Mouse (Mus musculus) thymus, postnatal 0 days (tissue): Measurements from ENCODE around the gene Galnt9. TPM values are rescaled to one million over a fixed set of nuclear protein-coding genes. Genes with fewer than 3 reads are reported as not detected.

Experiments used
- DNase-seq: peaks from one replicate; pipeline ENCODE4 v3.0.0-alpha.2; 2015; ENCODE audit warnings: low spot score
- microRNA-seq: library from miRNA; unstranded; fragments of <30 nt; microRNA quantifications from one replicate; pipeline ENCODE4, GENCODE M21; 2016; ENCODE audit warnings: borderline number of aligned reads
- polyA plus RNA-seq: library from polyadenylated mRNA; unstranded; fragments of >200 nt; fragmentation: Nextera tagmentation; extraction: Ambion mirVana; gene quantifications from 2 replicates; pipeline ENCODE4 v1.2.1, GENCODE M21; 2015

The Galnt9 gene
- polyA plus RNA-seq, 1 experiment from 2014 or later, result 0.46 TPM

- DNase-seq, result no peak
These were observed 83.2 kb downstream of the Galnt9 start for GRCm38 (mm10) chr5:110627351-110627750.

GRCm38 (mm10) chr5:110628156-110628555, 84.0 kb downstream of the Galnt9 start:
- no peak for DNase-seq

DNA sequence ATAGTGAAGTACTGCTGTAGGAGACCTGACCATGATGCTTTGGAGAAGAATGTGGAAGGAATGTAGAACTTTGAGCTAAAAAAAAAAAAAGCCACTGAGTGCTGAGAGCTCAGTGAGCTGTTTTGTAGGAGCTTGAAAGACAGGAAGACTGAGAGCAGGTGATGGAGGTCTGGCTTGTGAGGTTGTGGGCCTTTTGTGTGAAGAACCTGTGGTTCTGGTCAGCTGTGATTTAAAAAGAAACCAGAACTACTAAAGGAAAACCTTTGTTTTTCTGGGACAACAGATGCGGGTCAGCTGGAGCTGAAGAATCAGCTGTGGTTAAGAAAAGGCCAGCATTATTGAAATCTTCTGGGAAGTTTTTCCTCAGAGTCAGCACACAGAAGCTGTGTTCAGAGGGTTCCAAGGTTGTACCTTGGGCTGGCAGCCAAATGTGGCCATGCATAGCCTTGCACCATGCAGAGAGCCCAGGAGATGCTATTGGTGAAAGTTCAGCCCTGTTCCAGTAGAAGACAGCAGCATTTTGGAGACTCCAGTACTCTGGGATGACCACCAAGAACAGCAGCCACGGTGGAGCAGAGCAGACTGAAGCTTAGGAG, 85.5 kb downstream of the Galnt9 start:
- no peak for DNase-seq

DNA sequence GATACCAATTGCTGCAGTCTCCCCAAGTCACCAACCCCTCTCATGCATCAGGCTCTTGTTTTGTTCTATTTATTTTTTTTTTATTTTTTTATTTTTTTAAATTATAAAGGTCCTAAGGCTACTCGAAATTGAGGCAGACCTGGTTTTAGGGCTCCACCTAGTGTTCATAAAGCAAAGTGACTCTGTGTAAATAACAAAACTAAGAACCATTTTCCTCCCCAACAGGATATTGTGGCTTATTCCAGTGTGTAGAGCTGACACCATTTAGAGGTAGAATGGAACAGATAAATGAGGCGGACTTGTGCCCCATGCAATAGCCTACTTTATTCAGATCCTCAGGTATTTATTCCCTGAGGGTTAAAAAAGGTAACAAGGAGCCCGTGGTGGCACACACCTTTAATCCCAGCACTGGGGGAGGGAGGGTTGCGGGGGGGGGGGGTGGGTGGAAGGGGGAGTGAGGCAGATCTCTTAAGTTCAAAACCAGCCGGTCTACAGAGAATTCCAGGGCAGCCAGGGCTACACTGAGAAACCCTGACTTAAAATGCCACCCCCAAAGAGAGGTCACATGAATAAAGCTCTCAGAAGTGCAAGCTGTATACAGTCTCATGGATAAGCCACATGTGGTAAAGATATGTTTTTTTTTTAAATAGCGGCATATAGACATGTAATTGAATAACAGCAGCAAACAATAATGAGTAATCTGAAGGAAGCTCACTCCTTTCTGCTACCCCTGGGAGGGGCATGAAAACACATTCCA, 92.0 kb downstream of the Galnt9 start:
- DNase-seq, result peak; percentile 60

- no peak for DNase-seq
These were observed 94.3 kb downstream of the Galnt9 start for GRCm38 (mm10) chr5:110638306-110639074.

DNA sequence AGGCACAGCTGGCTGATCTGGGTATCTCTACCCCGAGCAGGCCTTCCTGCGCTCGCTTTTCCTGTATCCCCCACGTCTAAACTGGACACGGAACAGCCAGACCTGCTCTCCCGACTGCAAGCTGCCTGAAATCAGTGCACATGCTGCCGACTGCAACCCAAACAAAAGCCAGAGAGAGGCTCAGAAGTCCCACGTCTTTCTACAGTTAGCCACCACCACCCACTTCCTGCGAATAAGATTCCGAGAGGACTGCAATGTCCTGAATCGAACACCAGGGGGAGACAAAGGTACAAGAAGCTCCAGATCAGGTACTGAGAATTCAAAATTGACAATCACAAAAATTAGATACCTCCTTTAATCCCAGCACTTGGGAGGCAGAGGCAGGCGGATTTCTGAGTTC, 95.3 kb downstream of the Galnt9 start:
- peak; percentile 87 for DNase-seq

DNA sequence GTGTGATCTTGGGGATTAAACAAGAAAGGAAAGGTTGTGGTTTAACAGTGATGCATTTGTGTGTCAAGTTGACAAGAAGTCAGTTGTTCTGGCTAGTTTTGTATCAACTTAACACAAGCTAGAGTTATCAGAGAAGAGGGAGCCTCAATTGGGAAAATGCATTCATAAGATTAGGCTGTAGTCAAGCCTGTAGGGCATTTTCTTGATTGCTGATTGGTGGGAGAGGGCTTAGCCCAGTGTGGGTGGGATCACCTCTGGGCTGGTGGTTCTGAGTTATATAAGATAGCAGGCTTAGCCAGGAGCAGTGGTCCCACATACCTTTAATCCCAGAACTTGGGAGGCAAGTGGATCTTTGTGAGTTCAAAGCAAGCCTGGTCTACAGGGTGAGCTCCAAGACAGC, 102.2 kb downstream of the Galnt9 start:
- DNase-seq, result no peak

DNA sequence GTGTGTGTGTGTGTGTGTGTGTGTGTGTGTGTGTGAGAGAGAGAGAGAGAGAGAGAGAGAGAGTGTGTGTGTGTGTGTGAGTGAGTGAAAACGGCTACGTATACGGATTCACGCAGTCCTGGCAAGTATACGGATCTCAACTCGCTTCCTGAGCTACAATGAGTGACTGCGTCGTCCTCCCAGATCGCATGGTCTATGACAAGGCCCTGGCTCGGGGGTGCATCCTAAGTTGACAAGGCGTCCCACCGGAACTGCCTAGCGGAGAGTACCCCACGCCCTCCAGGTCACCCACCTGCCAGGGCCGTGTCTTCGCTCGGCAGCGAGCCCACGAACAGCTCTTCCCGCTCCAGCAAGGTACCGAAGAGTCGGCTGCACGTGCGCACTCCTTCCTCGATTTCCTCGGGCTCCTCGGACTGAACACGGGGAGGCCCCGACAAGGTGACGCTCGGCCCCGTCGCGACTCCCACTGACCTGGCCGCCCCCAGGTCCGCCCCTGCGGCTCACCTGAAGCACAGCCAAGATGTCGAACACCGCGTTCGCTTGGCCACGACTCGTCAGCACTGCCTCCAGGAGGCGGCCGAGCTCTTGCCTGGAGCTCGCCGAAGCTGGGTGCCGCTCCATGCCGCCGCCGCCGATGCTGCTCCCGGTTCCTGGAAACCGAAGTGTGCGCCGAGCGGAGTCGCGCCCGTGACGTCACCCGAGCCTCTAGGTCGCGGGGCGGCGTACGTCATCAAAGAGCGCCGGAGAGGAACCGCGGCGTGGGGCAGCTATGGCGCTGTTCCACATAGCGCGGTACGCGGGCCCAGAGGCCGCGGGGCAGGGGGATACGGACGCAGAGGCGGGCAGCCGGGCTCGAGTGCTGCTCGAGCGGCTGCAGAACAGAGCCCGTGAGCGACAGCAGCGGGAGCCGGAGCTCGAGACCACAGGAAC, 108.8 kb downstream of the Galnt9 start, which contains the start of the genes Noc4l and Ddx51:
TSS of gene Noc4l (minus strand) at position 699 of the 930 bp plus-strand sequence.
TSS of gene Ddx51 (plus strand) at position 733 of the 930 bp plus-strand sequence.
- peak; percentile 95 for DNase-seq

DNA sequence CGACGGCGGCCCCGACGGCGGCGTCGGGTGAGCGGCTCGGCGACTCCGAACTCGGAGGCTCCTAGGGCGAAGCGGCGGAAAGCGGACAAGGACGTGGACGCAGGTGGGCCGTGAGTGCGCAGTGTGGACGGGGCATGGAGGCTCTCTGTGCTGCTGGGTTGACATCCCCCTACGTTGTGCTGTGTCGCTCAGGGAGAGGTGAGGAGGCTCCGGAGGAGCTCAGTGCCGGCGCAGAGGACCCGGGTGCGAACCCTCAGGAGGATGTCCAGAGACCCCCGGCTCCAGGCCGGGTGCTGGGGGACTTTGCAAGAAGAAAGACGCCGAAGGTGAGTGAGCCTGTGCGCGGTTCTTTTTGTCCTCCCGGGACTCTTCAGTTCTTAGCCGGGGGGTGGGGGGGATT, 109.5 kb downstream of the Galnt9 start:
- no peak for DNase-seq

- no peak for DNase-seq
These were observed 115.5 kb downstream of the Galnt9 start for GRCm38 (mm10) chr5:110659682-110660081.

DNA sequence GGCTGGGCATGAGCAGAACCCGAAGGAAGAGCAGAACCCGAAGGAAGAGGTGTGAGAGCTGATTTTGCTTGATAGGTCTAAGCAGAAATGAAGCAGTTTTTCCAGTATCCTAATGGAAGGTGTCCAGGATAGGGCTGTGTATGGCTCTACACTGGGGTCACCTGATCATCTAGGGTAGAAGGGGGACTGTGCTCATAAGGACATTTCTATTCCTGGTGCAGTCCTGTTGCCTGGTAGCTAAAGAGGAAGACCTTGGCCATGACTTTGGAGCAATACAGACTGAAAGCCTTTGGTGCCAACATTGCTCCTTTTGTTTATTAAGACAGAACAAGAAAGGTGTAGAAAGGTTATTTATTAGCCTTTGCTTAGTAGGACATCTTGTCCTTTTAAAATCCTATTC, 119.9 kb downstream of the Galnt9 start:
- DNase-seq, result no peak

GRCm38 (mm10) chr5:110664750-110665269, 120.7 kb downstream of the Galnt9 start:
- no peak for DNase-seq

- no peak for DNase-seq
These were observed 121.4 kb downstream of the Galnt9 start for GRCm38 (mm10) chr5:110665486-110666121.

Small RNAs within 50 kb of the gene (microRNA-seq; reads per million reads assigned to microRNA genes)
- gene Mir7026, result not detected

Other genes with a start within 250 kb of the Galnt9 start
- gene P2rx2, start 201.1 kb upstream of the Galnt9 start, polyA plus RNA-seq, result 0.12 and 0.41 TPM in 2 replicates
- 1.2 and 1.3 TPM in 2 replicates for gene Lrcol1, start 199.6 kb upstream of the Galnt9 start, polyA plus RNA-seq
- 8.5 and 10.4 TPM in 2 replicates for gene Fbrsl1, start 95.9 kb upstream of the Galnt9 start, polyA plus RNA-seq
- 54.5 and 55.8 TPM in 2 replicates for gene Noc4l, start 109.1 kb downstream of the Galnt9 start, polyA plus RNA-seq
- gene Ddx51, start 109.1 kb downstream of the Galnt9 start, polyA plus RNA-seq, result 22.9 and 23.0 TPM in 2 replicates
- 31.3 and 31.4 TPM in 2 replicates for gene Ep400, start 226.4 kb downstream of the Galnt9 start, polyA plus RNA-seq
- 34.6 and 37.8 TPM in 2 replicates for gene Pus1, start 236.3 kb downstream of the Galnt9 start, polyA plus RNA-seq